Mouse (Mus musculus) bone marrow, adult 2 months (tissue): ENCODE measurements around the gene Tvp23b. TPM values are rescaled to one million over a fixed set of nuclear protein-coding genes. Genes with fewer than 3 reads are reported as not detected.

Source experiments
- H3K27ac ChIP-seq: fragments of 200-500 bp; 2 replicates; pipeline ENCODE4 v1.5.1; 2012; ENCODE audit warnings: low read depth, mild to moderate bottlenecking, control low read depth, inconsistent platforms, low read length; ENCODE audit not compliant: control insufficient read depth, poor library complexity, insufficient read depth
- H3K4me1 ChIP-seq: fragments of 200-500 bp; 2 replicates; pipeline ENCODE4 v1.6.1; 2011; ENCODE audit warnings: low read length; ENCODE audit not compliant: control insufficient read depth, insufficient read depth
- H3K4me3 ChIP-seq: fragments of 200-500 bp; replicated peaks from 2 replicates; pipeline ENCODE3; 2011; ENCODE audit warnings: mild to moderate bottlenecking, low read depth, low read length, control low read depth; ENCODE audit not compliant: control insufficient read depth
- CTCF ChIP-seq: fragments of 200-500 bp; IDR thresholded peaks from 2 replicates; pipeline ENCODE4 v1.5.1; 2011; ENCODE audit warnings: low read length, control low read depth; ENCODE audit not compliant: control insufficient read depth, insufficient read depth
- POLR2A ChIP-seq: fragments of 200-500 bp; IDR thresholded peaks from 2 replicates; pipeline ENCODE4 v1.6.1; 2011; ENCODE audit warnings: low read depth, mild to moderate bottlenecking, control low read depth, low read length, borderline replicate concordance; ENCODE audit not compliant: control insufficient read depth
- WGBS: fragments of 180-500 bp; shearing (Covaris S2); methylation state at CpG from one replicate; pipeline ENCODE4 v1.1.7; 2018; 5-methylcytosine and 5-hydroxymethylcytosine counted together
- polyA plus RNA-seq: library from polyadenylated mRNA; stranded (reverse); fragments of >200 nt; gene quantifications from 2 replicates; pipeline ENCODE4 v1.2.4, GENCODE M21; 2011; ENCODE audit warnings: low replicate concordance; ENCODE audit not compliant: missing spikeins, insufficient read depth, insufficient read length

Tvp23b gene
- polyA plus RNA-seq, 1 experiment = 11.0 TPM

DNA sequence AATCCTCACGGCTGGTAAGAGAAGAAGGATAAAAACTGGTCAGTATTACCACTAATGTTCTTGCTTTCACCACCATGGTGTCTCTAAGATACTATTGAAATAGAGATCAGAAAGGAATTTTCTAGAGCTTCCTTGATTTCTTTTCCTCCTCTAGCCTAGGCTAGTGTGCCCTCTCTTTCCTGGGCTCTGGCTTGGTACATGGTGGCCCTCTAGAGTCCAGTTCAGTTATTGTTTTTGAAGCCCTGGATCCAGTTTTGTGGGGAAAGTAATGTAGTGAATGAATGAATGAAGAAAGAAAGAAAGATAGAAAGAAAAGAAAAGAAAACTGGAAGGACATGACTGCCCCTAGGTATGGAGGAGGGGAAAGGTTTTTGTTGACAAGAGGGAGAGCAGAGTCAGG lies 28.1 kb upstream of the Tvp23b start:
- WGBS = 79% methylated on average over 1 of the region's 1 CpGs
- Histone ChIP-seq H3K4me3 (no peak overlapping the region), H3K4me1 (no peaks in the 10 kb centered on the region; the same call in 1 of the 2 replicates), H3K27ac (no peak overlapping the region)
- TF ChIP-seq CTCF (peak; percentile 31; the same call in 1 of the 2 replicates), POLR2A (no peak)

DNA sequence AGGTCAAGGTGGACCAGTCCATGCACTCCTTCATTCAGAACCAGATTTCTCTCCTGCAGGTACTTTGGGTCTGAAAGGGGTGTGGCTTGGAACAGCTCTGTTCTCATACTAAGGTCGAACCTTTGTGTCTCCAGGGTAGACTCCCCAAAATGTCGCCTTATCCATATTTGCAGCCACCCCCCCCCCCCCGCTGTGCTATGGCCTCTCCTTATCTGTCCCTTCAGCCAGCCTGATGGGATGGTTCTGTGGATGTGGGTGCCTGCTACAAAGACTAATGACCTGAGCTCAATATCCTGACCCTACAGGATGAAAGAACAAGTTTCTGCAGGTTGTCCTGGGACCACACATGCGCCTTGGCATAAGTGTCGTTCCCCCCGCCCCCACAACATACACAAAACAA lies 25.9 kb upstream of the Tvp23b start:
- H3K4me1 ChIP-seq = no peaks in the 10 kb centered on the region; the same call in 1 of the 2 replicates
- TF ChIP-seq POLR2A = no peak
- no peak for TF ChIP-seq CTCF
- 70% methylated on average over 6 of the region's 6 CpGs for WGBS

DNA sequence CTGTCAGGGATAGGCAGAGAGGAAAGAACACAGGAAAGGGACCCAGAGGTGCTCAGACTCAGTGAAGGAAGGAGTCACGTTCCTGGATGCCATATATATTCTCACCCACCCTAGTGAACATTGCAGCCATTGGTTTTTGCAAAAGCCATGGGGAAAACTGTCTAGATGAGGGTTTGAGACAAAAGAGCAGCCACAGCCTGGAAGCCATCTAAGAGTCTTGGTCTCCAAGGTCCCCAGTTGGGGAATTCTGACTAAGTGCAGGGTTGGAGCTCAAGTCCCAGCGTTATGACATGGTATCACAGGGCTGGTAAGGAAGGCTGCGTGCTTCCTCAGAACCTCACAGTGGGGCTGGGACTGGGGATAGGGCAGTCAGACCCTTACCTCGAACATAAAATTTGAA lies 13.7 kb upstream of the Tvp23b start:
- no peak overlapping the region for H3K4me3 ChIP-seq
- H3K4me1 ChIP-seq = no peaks in the 10 kb centered on the region
- TF ChIP-seq CTCF = no peak
- TF ChIP-seq POLR2A = no peak
- 76% methylated on average over 4 of the region's 4 CpGs for WGBS
- no peak overlapping the region for H3K27ac ChIP-seq

More for the DNA sequence above, 25.9 kb upstream of the Tvp23b start:
- Histone ChIP-seq H3K27ac (no peak overlapping the region), H3K4me3 (no peak overlapping the region)

DNA sequence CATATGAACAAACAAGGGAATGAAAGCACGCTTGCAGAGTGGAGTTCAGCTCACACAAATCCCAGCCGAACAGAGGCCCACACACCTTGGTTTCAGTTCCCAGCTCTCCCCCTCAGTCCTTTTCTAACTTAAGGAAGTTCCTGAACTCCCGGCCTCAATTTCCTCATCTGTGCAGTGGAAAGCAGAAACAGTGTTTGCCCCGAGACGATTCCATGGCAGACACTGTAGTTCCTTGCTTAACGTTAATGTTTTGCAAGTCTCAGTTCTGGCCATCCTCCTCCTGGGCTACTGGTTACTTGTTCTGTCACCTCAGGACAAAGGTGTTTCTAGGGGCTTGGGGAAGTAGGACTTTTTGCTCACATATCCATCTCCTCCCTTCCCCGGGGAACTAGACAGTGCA lies 12.6 kb upstream of the Tvp23b start:
- TF ChIP-seq POLR2A (no peak), CTCF (no peak)
- Histone ChIP-seq H3K4me1 (no peaks in the 10 kb centered on the region), H3K27ac (no peak overlapping the region), H3K4me3 (no peak overlapping the region)
- 40% methylated on average over 7 of the region's 7 CpGs for WGBS

DNA sequence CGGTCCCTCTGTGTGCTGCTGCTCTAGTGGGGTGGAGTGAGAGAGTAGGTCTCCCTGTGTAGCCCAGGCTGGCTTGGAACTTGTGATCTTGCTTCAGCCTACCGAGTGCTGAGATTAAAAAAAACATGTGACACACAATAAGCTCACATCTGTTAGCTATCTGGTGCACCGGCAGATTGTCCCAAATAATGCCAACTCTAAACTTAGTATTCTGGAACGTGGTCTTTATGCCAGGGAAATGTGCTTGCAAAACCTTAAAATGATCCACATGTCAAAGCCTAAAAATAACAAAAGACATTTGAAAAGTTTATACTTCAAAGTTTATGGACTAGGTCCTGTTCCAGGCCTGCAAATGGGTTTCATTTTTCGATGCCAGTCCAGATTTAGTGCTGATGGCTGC lies 10.1 kb upstream of the Tvp23b start:
- no peak overlapping the region for H3K4me3 ChIP-seq
- no peaks in the 10 kb centered on the region for H3K4me1 ChIP-seq
- no peak overlapping the region for H3K27ac ChIP-seq
- WGBS = 78% methylated on average over 5 of the region's 5 CpGs
- TF ChIP-seq POLR2A (no peak), CTCF (no peak)

DNA sequence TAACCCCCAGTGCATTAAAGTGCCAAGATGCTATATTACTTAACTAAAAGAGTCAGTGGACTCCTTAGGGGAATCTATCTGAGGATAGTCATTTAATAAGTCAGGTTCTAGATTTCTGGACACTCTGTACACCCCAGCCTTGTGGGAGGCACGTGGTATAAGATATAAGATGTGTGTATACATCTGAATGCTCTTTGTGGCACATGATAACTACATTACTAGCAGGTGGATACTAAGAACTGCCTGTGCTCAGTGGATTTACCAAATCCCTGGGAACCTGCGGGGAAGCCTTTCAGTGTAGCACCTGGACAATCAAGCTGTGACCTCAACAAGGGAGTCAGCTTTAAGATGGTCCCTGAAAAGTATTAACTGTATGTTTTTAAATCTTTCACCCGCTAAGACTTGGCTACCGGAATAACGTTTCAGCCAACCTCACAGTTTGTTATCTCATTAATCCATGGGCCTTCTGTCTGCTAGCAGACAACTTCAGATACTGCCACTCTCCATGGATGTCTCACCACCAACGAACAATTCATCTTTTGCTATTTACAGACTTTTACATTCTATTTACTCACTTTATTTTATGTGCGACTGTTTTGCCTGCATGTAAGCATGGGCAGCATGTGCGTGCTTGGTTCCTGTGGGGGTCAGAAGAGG lies 9.4 kb upstream of the Tvp23b start:
- Histone ChIP-seq H3K4me1 (no peaks in the 10 kb centered on the region), H3K27ac (no peak overlapping the region), H3K4me3 (no peak overlapping the region)
- 68% methylated on average over 8 of the region's 8 CpGs for WGBS
- TF ChIP-seq POLR2A = no peak
- no peak for TF ChIP-seq CTCF

DNA sequence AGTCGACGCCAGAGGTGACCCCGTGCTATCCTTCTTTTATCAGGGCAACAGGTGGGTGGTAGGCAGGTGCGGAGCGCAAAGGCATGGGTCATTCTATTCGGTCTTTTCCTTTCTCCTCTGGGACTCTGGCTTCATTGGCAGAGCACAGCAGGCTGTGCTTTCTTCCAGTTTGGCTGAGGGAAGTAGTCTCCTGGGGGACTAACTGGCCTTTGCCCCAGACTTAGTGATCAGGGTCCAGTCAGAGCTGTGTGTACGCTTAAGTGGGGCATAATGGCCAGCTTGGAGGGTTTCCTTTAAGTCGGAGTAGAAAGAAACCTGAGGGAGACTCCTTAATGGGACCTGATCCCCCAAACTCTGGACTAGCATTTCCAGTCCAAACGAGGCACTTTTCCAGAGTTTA lies 5.8 kb upstream of the Tvp23b start:
- WGBS = 81% methylated on average over 9 of the region's 9 CpGs
- TF ChIP-seq CTCF (no peak), POLR2A (no peak)
- H3K4me3 ChIP-seq = no peak overlapping the region
- no peak overlapping the region for H3K27ac ChIP-seq
- H3K4me1 ChIP-seq = no peaks in the 10 kb centered on the region

DNA sequence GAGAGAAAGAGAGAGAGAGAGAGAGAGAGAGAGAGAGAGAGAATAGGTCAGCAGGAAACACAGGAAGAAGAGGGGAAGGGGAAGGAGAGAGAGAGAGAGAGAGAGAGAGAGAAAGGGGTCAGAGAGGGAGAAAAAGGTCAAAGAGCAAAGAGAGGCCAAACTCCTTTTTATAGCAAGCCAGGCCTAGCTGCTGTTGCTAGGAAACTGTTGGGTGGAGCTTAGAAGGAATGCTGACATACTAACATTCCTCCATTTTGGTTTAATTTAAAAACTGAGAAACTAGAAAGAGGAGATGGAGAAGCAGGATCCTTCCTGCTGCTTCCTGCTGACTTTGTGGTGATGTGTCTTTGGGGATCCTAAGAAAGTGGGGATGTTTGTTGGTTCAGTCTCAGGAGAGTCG lies 3.6 kb upstream of the Tvp23b start:
- 85% methylated on average over 1 of the region's 1 CpGs for WGBS
- Histone ChIP-seq H3K27ac (no peak overlapping the region), H3K4me1 (no peaks in the 10 kb centered on the region; the same call in 1 of the 2 replicates), H3K4me3 (no peak overlapping the region)
- TF ChIP-seq POLR2A (no peak), CTCF (no peak)

DNA sequence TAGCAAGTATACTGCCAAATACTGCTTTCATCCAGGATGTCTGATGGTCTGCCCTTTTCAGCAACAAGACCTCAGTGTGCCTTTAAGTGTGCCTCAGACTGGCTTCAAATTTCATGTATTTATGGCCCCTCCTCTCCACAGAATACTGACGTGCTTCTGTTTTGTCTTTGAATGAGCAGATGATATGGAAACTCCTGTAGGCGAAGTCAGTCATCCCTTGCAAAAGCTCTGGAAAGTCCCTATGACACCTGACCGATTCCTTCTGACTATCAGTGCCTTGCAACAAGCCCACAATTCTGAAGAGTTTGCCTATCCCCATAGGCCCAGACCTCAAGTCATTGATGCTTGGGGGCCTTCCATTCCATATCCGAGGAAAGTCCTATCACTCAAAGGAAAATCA lies 2.8 kb upstream of the Tvp23b start:
- Histone ChIP-seq H3K27ac (no peak overlapping the region), H3K4me3 (no peak overlapping the region), H3K4me1 (no peaks in the 10 kb centered on the region; the same call in 1 of the 2 replicates)
- TF ChIP-seq CTCF (no peak), POLR2A (no peak)
- 82% methylated on average over 4 of the region's 4 CpGs for WGBS
